Mouse (Mus musculus) liver, embryonic 13.5 days (tissue): ENCODE measurements at regions not wholly inside any gene's neighbourhood (a gene's known extent, or its start where the extent isn't known, plus 50 kb on each side); places are given as distances from the start of the nearest gene placed in this dataset.

Experiments used
- ATAC-seq: fragments of 200-750 bp; cut with Nextera tagmentation; 2 replicates; pipeline ENCODE4 v1.8.0; 2017; ENCODE audit warnings: low read depth, mild to moderate bottlenecking, moderate number of reproducible peaks, moderate library complexity
- DNase-seq: peaks from one replicate; pipeline ENCODE4 v3.0.0; 2022
- H3K27ac ChIP-seq: fragments of 300-500 bp; sonication (generic); 2 replicates; pipeline ENCODE4 v1.5.1; 2015; ENCODE audit warnings: moderate library complexity, mild to moderate bottlenecking, inconsistent platforms
- H3K27me3 ChIP-seq: fragments of 300-500 bp; sonication (generic); 2 replicates; pipeline ENCODE4 v1.6.1; 2015; ENCODE audit warnings: mild to moderate bottlenecking, inconsistent platforms
- H3K36me3 ChIP-seq: fragments of 300-500 bp; sonication (generic); 2 replicates; pipeline ENCODE4 v1.6.1; 2015; ENCODE audit warnings: mild to moderate bottlenecking, inconsistent platforms
- H3K4me1 ChIP-seq: fragments of 300-500 bp; sonication (generic); replicated peaks from 2 replicates; pipeline ENCODE4 v1.6.1; 2015; ENCODE audit warnings: inconsistent platforms
- H3K4me2 ChIP-seq: fragments of 300-500 bp; sonication (generic); 2 replicates; pipeline ENCODE4 v1.6.1; 2015; ENCODE audit warnings: inconsistent platforms, mild to moderate bottlenecking, moderate library complexity
- H3K4me3 ChIP-seq: fragments of 300-500 bp; sonication (generic); replicated peaks from 2 replicates; pipeline ENCODE4 v1.5.1; 2015; ENCODE audit warnings: mild to moderate bottlenecking, inconsistent platforms
- H3K9ac ChIP-seq: fragments of 300-500 bp; sonication (generic); 2 replicates; pipeline ENCODE4 v1.6.1; 2015; ENCODE audit warnings: mild to moderate bottlenecking, inconsistent platforms
- H3K9me3 ChIP-seq: fragments of 300-500 bp; sonication (generic); replicated peaks from 2 replicates; pipeline ENCODE4 v1.6.1; 2016; ENCODE audit warnings: inconsistent platforms
- WGBS: fragments of 180-500 bp; shearing (Covaris S2); methylation state at CpG from one replicate; pipeline ENCODE4 v1.1.7; 2015; ENCODE audit not compliant: insufficient replicate concordance; 5-methylcytosine and 5-hydroxymethylcytosine counted together

GRCm38 (mm10) chr15:62148680-62149237 is 1225.9 kb upstream of the A1bg start:
- H3K27me3 ChIP-seq, result no peaks in the 10 kb centered on the region
- ATAC-seq, result peak; percentile 69
- H3K4me2 ChIP-seq, result peak overlapping the region; percentile 35
- H3K4me3 ChIP-seq, result no peak overlapping the region
- DNase-seq, result no peak
- H3K4me1 ChIP-seq, result peaks cover 88% of the 10 kb centered on the region
- no peaks in the 10 kb centered on the region for H3K9me3 ChIP-seq
- no peaks in the 10 kb centered on the region for H3K36me3 ChIP-seq
- peak overlapping the region; percentile 86 for H3K27ac ChIP-seq
- peak overlapping the region; percentile 28; the same call in 1 of the 2 replicates for H3K9ac ChIP-seq
- 56% methylated on average over 10 of the region's 10 CpGs for WGBS

GRCm38 (mm10) chr15:62147343-62147953 is 1224.6 kb upstream of the A1bg start:
- Histone ChIP-seq H3K36me3 (no peaks in the 10 kb centered on the region), H3K27ac (peak overlapping the region; percentile 86), H3K27me3 (no peaks in the 10 kb centered on the region), H3K4me1 (peaks cover 77% of the 10 kb centered on the region), H3K9ac (no peak overlapping the region), H3K4me2 (no peak overlapping the region), H3K9me3 (no peaks in the 10 kb centered on the region), H3K4me3 (no peak overlapping the region)
- 44% methylated on average over 5 of the region's 5 CpGs for WGBS
- ATAC-seq, result no peak
- no peak for DNase-seq

GRCm38 (mm10) chr15:62145643-62146285 is 1223.0 kb upstream of the A1bg start:
- ATAC-seq (no peak), DNase-seq (no peak)
- no peaks in the 10 kb centered on the region for H3K36me3 ChIP-seq
- H3K27ac ChIP-seq, result 0 out of 2 replicates have a peak overlapping the region, but pooled peaks have one; percentile 2
- H3K4me2 ChIP-seq, result no peak overlapping the region
- H3K9me3 ChIP-seq, result no peaks in the 10 kb centered on the region
- WGBS, result 78% methylated on average over 4 of the region's 4 CpGs
- H3K4me3 ChIP-seq, result no peak overlapping the region
- H3K4me1 ChIP-seq, result peaks cover 72% of the 10 kb centered on the region
- H3K27me3 ChIP-seq, result no peaks in the 10 kb centered on the region
- no peak overlapping the region for H3K9ac ChIP-seq

GRCm38 (mm10) chr15:62144776-62145564 is 1222.2 kb upstream of the A1bg start:
- DNase-seq, result no peak
- no peaks in the 10 kb centered on the region for H3K36me3 ChIP-seq
- no peak for ATAC-seq
- H3K4me2 ChIP-seq, result no peak overlapping the region
- H3K9ac ChIP-seq, result no peak overlapping the region
- H3K27me3 ChIP-seq, result no peaks in the 10 kb centered on the region
- no peak overlapping the region for H3K4me3 ChIP-seq
- WGBS, result 76% methylated on average over 10 of the region's 10 CpGs
- H3K9me3 ChIP-seq, result no peaks in the 10 kb centered on the region
- peaks cover 67% of the 10 kb centered on the region for H3K4me1 ChIP-seq
- no peak overlapping the region for H3K27ac ChIP-seq

- H3K36me3 ChIP-seq, result no peaks in the 10 kb centered on the region
- no peak overlapping the region for H3K27ac ChIP-seq
- H3K4me2 ChIP-seq, result no peak overlapping the region
- peaks cover 68% of the 10 kb centered on the region for H3K4me1 ChIP-seq
- H3K4me3 ChIP-seq, result no peak overlapping the region
- ATAC-seq (no peak), DNase-seq (no peak)
- H3K9ac ChIP-seq, result no peak overlapping the region
- no peaks in the 10 kb centered on the region for H3K9me3 ChIP-seq
- H3K27me3 ChIP-seq, result no peaks in the 10 kb centered on the region
- 54% methylated on average over 4 of the region's 4 CpGs for WGBS
Measured at GRCm38 (mm10) chr15:62139859-62140258, 1217.0 kb upstream of the A1bg start.

GRCm38 (mm10) chr15:62139192-62139591 is 1216.4 kb upstream of the A1bg start:
- H3K4me2 ChIP-seq, result no peak overlapping the region
- DNase-seq, result no peak
- H3K4me3 ChIP-seq, result no peak overlapping the region
- peak overlapping the region; percentile 20; the same call in 1 of the 2 replicates for H3K27ac ChIP-seq
- no peak for ATAC-seq
- WGBS, result 66% methylated on average over 5 of the region's 5 CpGs
- no peaks in the 10 kb centered on the region for H3K36me3 ChIP-seq
- peaks cover 70% of the 10 kb centered on the region for H3K4me1 ChIP-seq
- peak overlapping the region; percentile 17; the same call in 1 of the 2 replicates for H3K9ac ChIP-seq
- no peaks in the 10 kb centered on the region for H3K9me3 ChIP-seq
- no peaks in the 10 kb centered on the region for H3K27me3 ChIP-seq

GRCm38 (mm10) chr15:62138701-62139100 is 1215.9 kb upstream of the A1bg start:
- DNase-seq (no peak), ATAC-seq (no peak)
- 84% methylated on average over 6 of the region's 6 CpGs for WGBS
- no peak overlapping the region for H3K4me2 ChIP-seq
- no peaks in the 10 kb centered on the region for H3K9me3 ChIP-seq
- 0 out of 2 replicates have a peak overlapping the region, but pooled peaks have one; percentile 20 for H3K27ac ChIP-seq
- no peak overlapping the region for H3K4me3 ChIP-seq
- H3K4me1 ChIP-seq, result peaks cover 71% of the 10 kb centered on the region
- H3K9ac ChIP-seq, result 0 out of 2 replicates have a peak overlapping the region, but pooled peaks have one; percentile 17
- H3K27me3 ChIP-seq, result no peaks in the 10 kb centered on the region
- no peaks in the 10 kb centered on the region for H3K36me3 ChIP-seq

GRCm38 (mm10) chr15:62136932-62137594 is 1214.3 kb upstream of the A1bg start:
- peak overlapping the region; percentile 9; the same call in 1 of the 2 replicates for H3K27ac ChIP-seq
- peaks cover 82% of the 10 kb centered on the region for H3K4me1 ChIP-seq
- H3K9me3 ChIP-seq, result no peaks in the 10 kb centered on the region
- H3K36me3 ChIP-seq, result no peaks in the 10 kb centered on the region
- 64% methylated on average over 14 of the region's 14 CpGs for WGBS
- ATAC-seq, result peak; percentile 59
- no peak overlapping the region for H3K4me2 ChIP-seq
- H3K9ac ChIP-seq, result no peak overlapping the region
- H3K27me3 ChIP-seq, result no peaks in the 10 kb centered on the region
- DNase-seq, result no peak
- H3K4me3 ChIP-seq, result no peak overlapping the region

GRCm38 (mm10) chr15:62134835-62135234 is 1212.0 kb upstream of the A1bg start:
- no peak overlapping the region for H3K4me3 ChIP-seq
- H3K36me3 ChIP-seq, result no peaks in the 10 kb centered on the region
- H3K4me2 ChIP-seq, result no peak overlapping the region
- peak overlapping the region; percentile 44 for H3K27ac ChIP-seq
- no peaks in the 10 kb centered on the region for H3K9me3 ChIP-seq
- DNase-seq (no peak), ATAC-seq (no peak)
- H3K4me1 ChIP-seq, result peaks cover 91% of the 10 kb centered on the region
- no peak overlapping the region for H3K9ac ChIP-seq
- no peaks in the 10 kb centered on the region for H3K27me3 ChIP-seq
- WGBS, result 71% methylated on average over 8 of the region's 8 CpGs

- ATAC-seq (peak; percentile 71), DNase-seq (no peak)
- Histone ChIP-seq H3K36me3 (no peaks in the 10 kb centered on the region), H3K4me2 (no peak overlapping the region), H3K9ac (peak overlapping the region; percentile 27; the same call in 1 of the 2 replicates), H3K27me3 (no peaks in the 10 kb centered on the region), H3K9me3 (no peaks in the 10 kb centered on the region), H3K27ac (peak overlapping the region; percentile 63), H3K4me1 (peaks cover 93% of the 10 kb centered on the region), H3K4me3 (no peak overlapping the region)
- 41% methylated on average over 4 of the region's 4 CpGs for WGBS
Measured at GRCm38 (mm10) chr15:62134308-62134707, 1211.5 kb upstream of the A1bg start.
